Mouse (Mus musculus) liver, adult 2 months (tissue): Measurements from ENCODE around the gene Erfe. TPM values are rescaled to one million over a fixed set of nuclear protein-coding genes. Genes with fewer than 3 reads are reported as not detected.

Source experiments
- DNase-seq: peaks from one replicate; pipeline ENCODE4 v3.0.0-alpha.2; 2011; ENCODE audit warnings: low read depth, low spot score; ENCODE audit errors: extremely low read depth
- H3K27ac ChIP-seq: fragments of 200-500 bp; replicated peaks from 2 replicates; pipeline ENCODE4 v1.5.1; 2012; ENCODE audit warnings: low read depth, mild to moderate bottlenecking, control low read depth, inconsistent platforms, low read length; ENCODE audit not compliant: insufficient read depth
- H3K27me3 ChIP-seq: fragments of 200-500 bp; 2 replicates; pipeline ENCODE4 v1.6.1; 2012; ENCODE audit warnings: mild to moderate bottlenecking, moderate library complexity, low read length, inconsistent platforms; ENCODE audit not compliant: control insufficient read depth, insufficient read depth
- H3K36me3 ChIP-seq: fragments of 200-500 bp; 2 replicates; pipeline ENCODE4 v1.6.1; 2012; ENCODE audit warnings: low read length, inconsistent platforms; ENCODE audit not compliant: control insufficient read depth, insufficient read depth
- H3K4me1 ChIP-seq: fragments of 200-500 bp; 2 replicates; pipeline ENCODE4 v1.6.1; 2011; ENCODE audit warnings: low read length; ENCODE audit not compliant: control insufficient read depth, insufficient read depth
- H3K4me3 ChIP-seq: fragments of 200-500 bp; 2 replicates; pipeline ENCODE4 v1.5.1; 2011; ENCODE audit warnings: low read depth, mild to moderate bottlenecking, control low read depth, low read length, moderate library complexity; ENCODE audit not compliant: insufficient read depth
- H3K79me2 ChIP-seq: fragments of 200-500 bp; 2 replicates; pipeline ENCODE4 v1.6.1; 2012; ENCODE audit warnings: inconsistent platforms, mild to moderate bottlenecking, low read length, moderate library complexity; ENCODE audit not compliant: control insufficient read depth, insufficient read depth
- H3K9ac ChIP-seq: fragments of 200-500 bp; 2 replicates; pipeline ENCODE4 v1.6.1; 2012; ENCODE audit warnings: low read depth, mild to moderate bottlenecking, control low read depth, inconsistent platforms, low read length
- CTCF ChIP-seq: fragments of 200-500 bp; IDR thresholded peaks from 2 replicates; pipeline ENCODE4 v1.5.1; 2011; ENCODE audit warnings: low read depth, low read length, control low read depth
- POLR2A ChIP-seq: fragments of 200-500 bp; IDR thresholded peaks from 2 replicates; pipeline ENCODE4 v1.6.1; 2011; ENCODE audit warnings: low read length, control low read depth; ENCODE audit not compliant: insufficient read depth; ENCODE audit errors: extremely low read depth
- WGBS: fragments of 180-500 bp; shearing (Covaris S2); methylation state at CpG from one replicate; pipeline ENCODE4 v1.1.7; 2018; 5-methylcytosine and 5-hydroxymethylcytosine counted together
- polyA plus RNA-seq: library from polyadenylated mRNA; depleted of rRNA; stranded (reverse); fragments of >200 nt; gene quantifications from 2 replicates; pipeline ENCODE4 v1.2.3, GENCODE M21; 2012
- total RNA-seq: library from RNA; depleted of rRNA; stranded (reverse); fragments of >200 nt; gene quantifications from 2 replicates; pipeline ENCODE4 v1.2.3, GENCODE M21; 2014

The Erfe gene
- total and polyA plus RNA-seq, 2 experiments = not detected

DNA sequence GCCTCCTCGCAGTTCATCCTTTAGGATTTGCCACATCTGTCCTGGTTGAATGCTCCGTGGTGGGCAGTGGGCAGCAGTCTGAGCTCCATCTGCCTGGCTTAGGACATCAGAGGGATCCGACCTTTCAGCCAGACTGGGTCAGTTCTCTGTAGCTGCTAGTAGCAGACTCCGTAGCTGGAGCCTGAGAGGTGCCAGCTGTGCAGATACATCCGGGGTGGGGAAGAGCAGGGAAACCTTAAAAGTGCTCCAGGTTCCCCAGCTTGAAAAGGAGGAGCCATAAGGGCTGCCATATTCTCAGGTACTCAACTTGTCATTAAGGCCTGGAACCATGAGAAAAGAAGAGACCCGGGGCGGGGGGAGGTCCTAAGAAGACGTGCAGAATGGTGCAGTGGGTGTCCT, 415 bp upstream of the Erfe start:
- DNase-seq = no peak
- Histone ChIP-seq H3K27me3 (0 out of 2 replicates have a peak, but pooled peaks cover 2% of the 10 kb centered on the region), H3K27ac (no peak overlapping the region), H3K4me1 (peaks cover 3% of the 10 kb centered on the region; the same call in 1 of the 2 replicates), H3K36me3 (no peaks in the 10 kb centered on the region), H3K79me2 (no peaks in the 10 kb centered on the region), H3K4me3 (no peak overlapping the region), H3K9ac (peak overlapping the region; percentile 33; the same call in 1 of the 2 replicates)
- WGBS = 52% methylated on average over 8 of the region's 8 CpGs
- TF ChIP-seq POLR2A (no peak), CTCF (no peak)

DNA sequence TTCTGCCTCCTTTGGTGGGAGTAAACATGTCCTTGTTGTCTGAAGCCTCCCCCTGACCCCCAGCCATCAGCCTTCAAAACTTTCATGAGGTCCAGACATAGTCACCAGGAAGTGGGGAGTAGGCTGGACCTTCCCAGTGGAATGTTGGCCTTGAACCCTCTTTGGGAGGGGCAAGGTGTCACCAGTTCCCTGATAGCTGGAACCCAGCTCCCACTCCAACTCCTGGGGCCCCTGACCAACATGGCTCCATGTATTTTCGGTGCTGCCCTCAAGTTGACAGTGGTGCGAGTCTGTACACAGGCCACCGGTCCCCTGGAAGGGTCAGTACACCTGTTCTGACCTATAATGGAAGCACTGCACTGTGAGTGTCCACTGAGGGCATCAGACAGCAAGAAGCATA, 1.1 kb downstream of the Erfe start:
- H3K9ac ChIP-seq = no peak overlapping the region
- no peak overlapping the region for H3K27ac ChIP-seq
- H3K4me1 ChIP-seq = peaks cover 3% of the 10 kb centered on the region; the same call in 1 of the 2 replicates
- 0 out of 2 replicates have a peak, but pooled peaks cover 2% of the 10 kb centered on the region for H3K27me3 ChIP-seq
- 99% methylated on average over 3 of the region's 3 CpGs for WGBS
- TF ChIP-seq CTCF (no peak), POLR2A (no peak)
- DNase-seq = no peak
- H3K4me3 ChIP-seq = no peak overlapping the region
- H3K79me2 ChIP-seq = no peaks in the 10 kb centered on the region
- H3K36me3 ChIP-seq = no peaks in the 10 kb centered on the region; the same call in 1 of the 2 replicates

DNA sequence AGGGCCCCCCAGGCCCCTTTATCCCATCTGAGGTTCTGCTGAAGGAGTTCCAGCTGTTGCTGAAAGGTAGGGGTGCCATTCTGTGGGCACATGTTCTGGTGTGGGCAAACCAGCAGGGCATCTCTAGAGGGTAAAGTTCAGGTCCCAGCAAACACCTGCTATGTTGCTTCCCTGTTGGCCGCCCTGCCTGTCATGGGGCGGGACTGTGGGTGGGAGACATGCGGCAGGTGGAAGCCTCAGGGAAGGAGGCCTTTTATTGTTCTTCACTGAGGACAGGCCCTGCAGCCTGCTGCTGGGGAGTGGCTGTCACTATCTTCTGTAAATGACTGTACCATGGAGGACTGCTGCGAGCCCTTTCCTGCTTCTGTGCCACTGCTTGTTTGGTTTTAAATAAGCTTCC, 3.2 kb downstream of the Erfe start:
- H3K4me1 ChIP-seq = peaks cover 3% of the 10 kb centered on the region; the same call in 1 of the 2 replicates
- peaks cover 11% of the 10 kb centered on the region for H3K36me3 ChIP-seq
- no peak overlapping the region for H3K9ac ChIP-seq
- H3K27me3 ChIP-seq = 0 out of 2 replicates have a peak, but pooled peaks cover 2% of the 10 kb centered on the region
- no peaks in the 10 kb centered on the region for H3K79me2 ChIP-seq
- WGBS = 54% methylated on average over 4 of the region's 4 CpGs
- DNase-seq = no peak
- no peak overlapping the region for H3K4me3 ChIP-seq
- H3K27ac ChIP-seq = no peak overlapping the region
- no peak for TF ChIP-seq POLR2A
- TF ChIP-seq CTCF = no peak

DNA sequence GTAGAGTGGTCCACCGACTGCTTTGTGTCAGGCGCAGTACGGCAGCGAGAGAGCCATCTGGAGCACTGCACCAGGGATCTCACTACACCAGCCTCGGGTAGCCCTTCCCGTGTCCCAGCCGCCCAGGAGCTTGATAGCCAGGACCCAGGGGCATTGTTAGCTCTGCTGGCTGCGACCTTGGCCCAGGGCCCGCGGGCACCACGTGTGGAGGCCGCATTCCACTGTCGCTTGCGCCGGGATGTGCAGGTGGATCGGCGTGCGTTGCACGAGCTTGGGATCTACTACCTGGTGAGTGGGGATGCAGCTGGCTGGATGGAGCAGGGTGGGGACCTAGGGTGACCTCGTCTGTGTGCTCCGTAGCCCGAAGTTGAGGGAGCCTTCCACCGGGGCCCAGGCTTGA, 3.8 kb downstream of the Erfe start:
- H3K4me1 ChIP-seq = peaks cover 3% of the 10 kb centered on the region; the same call in 1 of the 2 replicates
- no peak overlapping the region for H3K9ac ChIP-seq
- H3K4me3 ChIP-seq = no peak overlapping the region
- H3K27ac ChIP-seq = no peak overlapping the region
- DNase-seq = no peak
- 70% methylated on average over 23 of the region's 23 CpGs for WGBS
- H3K27me3 ChIP-seq = 0 out of 2 replicates have a peak, but pooled peaks cover 2% of the 10 kb centered on the region
- H3K79me2 ChIP-seq = no peaks in the 10 kb centered on the region
- peaks cover 17% of the 10 kb centered on the region for H3K36me3 ChIP-seq
- TF ChIP-seq POLR2A (no peak), CTCF (no peak)

DNA sequence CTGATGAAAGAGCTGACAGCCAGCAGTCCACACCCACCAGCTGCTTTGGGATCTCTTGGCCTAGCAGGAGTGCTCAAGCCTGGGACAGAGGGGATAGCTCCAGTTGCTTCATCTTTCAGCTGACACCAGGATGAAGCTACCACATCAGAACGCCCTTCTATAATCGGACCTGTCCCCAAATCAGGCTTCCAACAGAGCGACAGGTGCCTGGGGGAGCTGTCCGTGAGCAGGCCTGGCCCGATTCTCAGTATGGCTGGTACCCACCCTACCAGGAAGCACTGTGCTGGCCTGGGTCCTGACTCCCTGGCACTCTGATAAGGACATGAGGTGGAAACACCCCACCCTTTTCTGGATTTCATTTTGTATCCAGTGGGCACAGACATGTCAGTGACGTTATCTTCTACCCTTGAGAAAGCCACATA, 7.2 kb downstream of the Erfe start:
- Histone ChIP-seq H3K27ac (no peak overlapping the region), H3K4me1 (no peaks in the 10 kb centered on the region), H3K4me3 (no peak overlapping the region), H3K27me3 (no peaks in the 10 kb centered on the region), H3K9ac (no peak overlapping the region), H3K79me2 (no peaks in the 10 kb centered on the region), H3K36me3 (peaks cover 48% of the 10 kb centered on the region)
- no peak for TF ChIP-seq POLR2A
- no peak for TF ChIP-seq CTCF
- no peak for DNase-seq
- 91% methylated on average over 6 of the region's 6 CpGs for WGBS

DNA sequence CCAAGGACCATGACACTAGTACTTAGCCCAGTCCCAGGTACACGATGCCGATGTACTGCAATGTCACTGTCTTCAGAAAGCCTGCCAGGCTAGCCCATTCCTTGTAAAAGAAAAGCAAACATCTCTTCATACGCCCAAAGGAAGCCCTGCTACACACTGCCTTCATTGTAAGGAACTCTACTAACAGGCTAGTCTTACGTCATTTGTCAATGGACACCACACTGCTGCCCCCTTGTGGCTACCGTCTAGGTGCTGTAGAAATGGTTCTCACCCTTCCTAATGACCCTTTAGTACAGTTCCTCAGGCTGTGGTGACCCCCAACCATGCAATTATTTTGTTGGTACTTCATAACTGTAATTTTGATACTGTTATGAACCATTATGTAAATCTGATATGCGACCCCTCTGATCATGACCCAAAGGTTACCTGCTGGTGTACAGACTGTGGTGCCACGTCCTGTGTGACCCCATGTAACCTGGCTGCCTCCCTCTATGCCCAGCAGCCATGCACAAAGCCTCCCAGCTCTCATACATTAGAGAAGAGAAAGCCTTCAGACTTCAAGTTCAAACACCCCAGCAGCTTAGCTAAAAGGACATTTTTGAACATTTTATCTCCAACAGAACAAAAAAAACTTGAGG, 14.3 kb downstream of the Erfe start:
- TF ChIP-seq POLR2A = no peak
- TF ChIP-seq CTCF = peak; percentile 69
- Histone ChIP-seq H3K36me3 (peaks cover 76% of the 10 kb centered on the region), H3K27ac (no peak overlapping the region), H3K4me3 (no peak overlapping the region), H3K4me1 (peaks cover 8% of the 10 kb centered on the region), H3K79me2 (no peaks in the 10 kb centered on the region), H3K9ac (no peak overlapping the region), H3K27me3 (no peaks in the 10 kb centered on the region)
- WGBS = 51% methylated on average over 7 of the region's 7 CpGs
- peak; percentile 64 for DNase-seq
